Mouse (Mus musculus) monocyte, adult 5-6 weeks (primary cell): ENCODE measurements around the gene U2af2. TPM values are rescaled to one million over a fixed set of nuclear protein-coding genes. Genes with fewer than 3 reads are reported as not detected.
A peak's percentile ranks its signal among the peaks of the same experiment; 100 is the strongest.

ENCODE experiments used
- ATAC-seq: fragments of 153-309, 156-312 bp; replicated peaks from 2 replicates; pipeline ENCODE4 v1.8.0; 2017; ENCODE audit warnings: mild to moderate bottlenecking; ENCODE audit not compliant: low TSS enrichment, insufficient number of reproducible peaks, severe bottlenecking, poor library complexity, low FRiP score
- total RNA-seq: library from RNA; stranded (forward); fragments of 200-1000, 200-491, 200-594 nt; gene quantifications from 3 replicates; pipeline ENCODE4 v1.2.3, GENCODE M21; 2017

Gene U2af2
- total RNA-seq, 1 experiment from 2014 or later, result 151 TPM

DNA sequence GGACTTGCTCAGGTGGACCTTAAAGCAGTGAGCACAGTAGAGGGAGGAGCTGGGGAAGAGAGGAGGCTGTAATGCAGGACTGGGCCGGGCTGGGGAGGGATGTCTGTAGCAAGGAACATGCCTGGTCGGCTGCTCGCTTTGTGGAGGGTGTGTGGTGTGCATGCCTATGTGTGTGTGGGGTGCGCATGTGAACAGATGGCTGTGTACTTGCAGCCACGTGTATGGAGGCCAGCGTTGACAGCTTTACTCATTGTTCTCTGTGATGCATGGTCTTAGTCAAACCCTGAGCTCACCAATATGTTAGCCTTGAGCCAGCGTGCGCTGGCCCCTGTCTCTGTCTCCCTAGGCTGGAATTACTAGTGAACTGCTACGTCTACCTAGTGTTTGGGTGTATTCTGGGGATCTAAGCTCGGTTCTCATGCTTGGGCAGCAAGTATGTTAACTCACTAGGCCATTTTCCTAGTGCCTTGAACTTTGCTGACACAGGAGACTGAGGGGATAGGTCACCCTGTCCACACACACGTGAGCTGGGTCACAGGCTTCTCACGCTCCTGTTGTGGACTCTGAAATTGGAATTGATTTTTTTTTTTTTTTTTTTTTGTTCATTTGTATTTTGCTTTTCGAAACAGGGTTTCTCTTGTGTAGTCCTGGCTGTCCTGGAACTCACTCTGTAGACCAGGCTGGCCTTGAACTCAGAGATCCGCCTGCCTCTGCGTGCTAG, 29.2 kb downstream of the U2af2 start:
- ATAC-seq, result no peak

DNA sequence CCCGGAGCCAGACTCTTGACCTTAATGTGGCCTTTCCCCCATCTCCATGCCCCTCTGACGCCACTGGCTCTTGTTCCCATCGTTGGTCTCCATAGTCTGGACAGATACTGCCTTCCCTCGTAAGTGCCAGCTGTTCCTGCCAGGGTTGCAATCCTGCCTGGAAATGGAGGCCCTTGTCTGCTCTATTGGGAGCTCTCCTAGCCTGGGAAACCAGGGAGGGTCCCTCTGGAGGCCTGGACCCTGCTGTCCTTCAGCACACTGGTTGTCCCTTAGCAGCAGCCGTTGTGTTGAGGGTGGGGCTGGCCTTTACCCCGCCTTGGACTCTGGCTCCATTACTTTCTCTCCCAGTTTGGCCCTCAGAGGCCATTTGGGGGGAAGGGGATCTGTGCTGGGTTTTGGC, 30.4 kb downstream of the U2af2 start:
- ATAC-seq, result no peak

DNA sequence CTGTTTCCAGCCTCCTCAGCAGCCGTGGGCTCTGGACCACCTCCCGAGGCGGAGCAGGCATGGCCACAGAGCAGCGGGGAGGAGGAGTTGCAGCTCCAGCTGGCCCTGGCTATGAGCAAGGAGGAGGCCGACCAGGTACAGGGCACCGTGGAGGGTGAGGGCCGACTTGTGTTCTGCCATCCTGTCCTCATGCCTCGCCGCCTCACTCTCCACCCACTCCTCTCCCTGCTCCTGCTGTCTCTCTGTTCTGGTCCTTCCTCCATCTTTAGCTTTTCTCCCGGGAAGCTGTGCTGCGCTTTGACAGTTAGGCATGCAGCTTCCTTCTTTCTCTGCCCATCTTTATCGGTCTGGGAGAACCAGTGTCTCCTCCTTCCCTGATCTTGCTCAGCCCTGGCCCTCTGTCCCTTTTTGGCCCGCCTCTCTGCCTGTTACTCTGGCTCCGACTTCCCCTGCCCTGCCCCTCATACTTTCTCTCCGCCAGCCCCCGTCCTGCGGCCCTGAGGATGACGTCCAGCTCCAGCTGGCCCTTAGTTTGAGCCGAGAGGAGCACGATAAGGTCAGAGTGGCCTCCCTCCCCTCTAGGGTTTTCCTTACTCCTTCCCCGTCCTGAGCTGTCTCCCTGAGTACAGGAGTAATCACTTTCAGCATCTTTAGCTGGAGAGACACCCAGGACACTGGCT, 31.0 kb downstream of the U2af2 start:
- no peak for ATAC-seq

DNA sequence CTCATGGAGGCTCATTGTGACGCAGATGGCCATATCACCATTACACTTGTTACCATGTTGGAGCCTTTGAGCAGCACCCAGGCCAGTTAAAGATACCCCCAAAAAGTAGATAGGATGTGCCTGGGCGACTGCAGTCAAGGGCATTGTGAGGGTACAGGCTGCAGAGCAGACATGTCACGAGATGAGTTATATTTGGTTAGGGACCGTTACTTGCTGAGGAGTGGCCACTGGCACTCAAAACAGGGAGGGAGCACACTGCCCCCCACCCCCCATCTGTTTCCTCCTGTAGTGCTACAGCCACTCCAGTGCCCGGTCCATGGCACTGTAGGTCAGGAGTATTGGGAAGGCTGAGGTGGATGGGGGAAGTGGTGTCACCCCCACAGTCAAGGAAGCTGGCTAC, 36.8 kb downstream of the U2af2 start:
- no peak for ATAC-seq

DNA sequence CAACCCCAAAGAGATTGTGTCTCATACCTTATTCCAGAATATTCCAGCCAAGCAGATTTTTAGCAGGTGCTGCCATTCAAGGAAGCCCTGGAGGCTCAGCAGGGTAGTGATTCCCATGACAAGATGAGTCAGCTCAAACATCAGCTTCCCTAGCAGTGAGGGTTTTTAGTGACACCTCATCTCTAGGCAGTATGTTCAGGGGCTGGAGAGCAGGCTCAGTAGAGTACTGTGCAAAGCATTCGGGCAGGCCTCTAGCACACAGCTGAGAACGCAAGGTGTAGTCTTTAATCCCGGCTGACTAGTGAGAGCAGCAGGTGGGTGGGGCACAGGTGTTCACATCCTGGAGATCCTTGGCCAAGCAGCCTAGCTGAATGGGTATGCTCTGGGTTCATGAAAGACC, 37.9 kb downstream of the U2af2 start:
- ATAC-seq, result no peak

DNA sequence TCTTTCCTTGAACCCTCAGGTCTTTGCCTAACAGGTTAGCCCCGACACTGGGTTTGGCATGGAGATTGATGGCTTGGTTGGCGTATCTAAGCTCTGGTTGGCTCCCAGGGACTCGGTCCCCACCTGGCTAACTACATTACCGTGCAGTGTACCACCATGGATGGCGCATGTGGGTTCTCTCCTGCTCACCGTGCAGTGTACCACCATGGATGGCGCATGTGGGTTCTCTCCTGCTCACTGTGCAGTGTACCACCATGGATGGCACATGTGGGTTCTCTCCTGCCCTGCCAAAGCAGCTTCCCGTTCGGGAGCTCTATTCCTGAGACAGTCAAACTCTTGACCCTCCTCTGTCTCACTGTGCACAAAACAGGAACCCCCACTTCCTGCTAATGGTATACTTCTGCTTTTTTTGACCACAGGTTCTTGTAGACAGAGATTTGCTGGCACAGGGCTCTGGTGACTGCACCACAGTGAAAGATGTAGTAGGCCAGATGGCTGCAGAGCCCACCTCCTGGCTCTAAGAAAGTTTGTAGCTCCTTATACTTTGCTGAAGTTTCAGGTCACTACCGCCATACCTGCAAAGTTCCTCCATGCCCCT, 39.2 kb downstream of the U2af2 start:
- ATAC-seq, result peak; percentile 90

DNA sequence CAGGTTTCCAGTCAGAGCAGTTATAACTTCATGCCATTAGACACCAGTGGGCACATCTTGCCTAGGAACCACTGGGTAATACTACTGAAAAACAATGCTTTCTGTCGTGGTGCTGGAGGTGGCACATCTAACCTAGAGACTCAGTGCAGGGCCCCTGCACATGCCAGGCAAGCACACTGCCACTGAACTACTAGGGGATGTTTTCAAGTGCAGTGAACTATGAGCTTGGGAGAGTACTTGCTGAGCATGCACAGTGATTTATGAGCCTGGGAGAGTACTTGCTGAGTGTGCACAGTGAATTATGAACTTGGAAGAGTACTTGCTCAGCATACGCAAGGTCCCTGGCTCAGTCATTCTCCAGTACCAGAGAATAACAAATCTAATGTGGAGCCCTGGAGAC, 40.6 kb downstream of the U2af2 start:
- no peak for ATAC-seq

DNA sequence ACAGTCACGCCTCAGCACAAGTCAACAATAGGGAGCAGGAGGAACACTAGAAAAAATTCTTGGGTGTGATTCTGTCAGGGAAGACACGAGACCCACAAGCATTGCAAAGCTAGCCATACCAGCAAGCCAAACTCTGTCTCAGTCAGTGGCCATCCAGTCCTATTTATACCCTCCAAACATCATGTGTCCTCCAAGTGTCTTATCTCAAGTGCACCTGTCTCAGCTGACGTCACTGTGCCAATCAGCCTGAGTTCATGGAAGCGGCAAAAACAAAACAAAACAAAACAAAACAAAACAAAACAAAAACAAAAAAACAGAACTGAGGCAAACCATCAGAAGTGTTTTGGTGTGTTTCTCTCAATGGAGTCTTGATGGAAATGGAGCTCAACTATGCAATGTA, 46.3 kb downstream of the U2af2 start:
- ATAC-seq, result no peak

DNA sequence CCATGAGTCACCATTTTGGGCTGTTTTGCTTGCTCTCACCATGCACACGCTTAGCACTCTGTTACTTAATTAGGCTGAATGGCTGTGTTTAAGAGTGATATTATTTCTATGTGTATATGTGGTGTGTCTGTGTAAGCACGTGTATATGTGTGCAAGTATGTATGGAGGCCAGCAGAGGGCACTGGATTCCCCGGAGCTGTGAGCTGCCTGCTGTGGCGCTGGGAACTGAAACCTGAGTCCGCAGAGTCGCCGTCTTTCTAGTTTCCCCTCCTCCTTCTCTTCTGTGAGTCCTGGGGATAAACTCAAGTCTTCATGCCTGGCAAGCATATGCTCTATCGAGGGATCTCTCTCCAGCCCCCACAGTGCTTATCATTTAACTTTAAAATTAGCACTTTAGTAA, 47.4 kb downstream of the U2af2 start:
- ATAC-seq, result no peak

DNA sequence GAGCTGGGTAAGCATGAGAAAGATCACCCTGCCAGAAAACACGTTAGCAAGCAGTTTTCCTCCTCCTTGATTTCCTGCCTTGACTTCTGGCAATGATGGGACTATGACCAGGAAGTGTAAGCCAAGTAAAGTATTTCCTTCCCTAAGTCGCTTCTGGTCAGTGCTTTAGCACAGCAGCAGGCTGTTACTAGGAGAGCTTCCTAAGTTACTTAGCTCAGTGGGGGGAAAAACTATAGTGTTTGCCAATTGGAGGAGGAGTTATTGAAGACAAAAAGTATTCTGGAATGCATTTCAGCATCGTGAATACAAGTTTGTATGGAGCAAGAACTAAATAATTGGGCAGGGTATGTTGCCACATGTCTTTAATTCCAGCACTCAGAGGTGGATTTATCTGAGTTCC, 50.8 kb downstream of the U2af2 start:
- ATAC-seq, result no peak

DNA sequence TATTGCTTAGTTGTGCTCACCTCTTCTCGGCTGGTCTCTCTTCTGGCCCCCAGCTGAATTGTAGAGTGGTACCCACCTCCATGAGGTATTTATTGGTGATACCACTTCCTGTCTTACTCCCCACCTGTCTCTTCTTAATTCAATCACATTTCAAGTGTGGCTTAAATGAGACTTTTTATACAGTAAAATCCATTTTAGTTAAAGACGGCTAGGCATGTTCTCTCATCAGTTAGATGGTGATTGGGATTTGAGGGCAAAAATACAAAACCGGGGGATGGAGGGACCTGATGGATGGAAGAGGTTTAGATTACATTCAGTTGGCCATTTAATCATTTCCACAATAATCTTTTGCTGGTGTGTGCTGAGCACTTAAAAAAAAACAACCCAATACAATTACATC, 54.9 kb downstream of the U2af2 start, which contains the start of gene Rfpl4:
Gene Rfpl4, minus strand, starts transcription at position 101 of the 400 bp plus-strand sequence.
- no peak for ATAC-seq

DNA sequence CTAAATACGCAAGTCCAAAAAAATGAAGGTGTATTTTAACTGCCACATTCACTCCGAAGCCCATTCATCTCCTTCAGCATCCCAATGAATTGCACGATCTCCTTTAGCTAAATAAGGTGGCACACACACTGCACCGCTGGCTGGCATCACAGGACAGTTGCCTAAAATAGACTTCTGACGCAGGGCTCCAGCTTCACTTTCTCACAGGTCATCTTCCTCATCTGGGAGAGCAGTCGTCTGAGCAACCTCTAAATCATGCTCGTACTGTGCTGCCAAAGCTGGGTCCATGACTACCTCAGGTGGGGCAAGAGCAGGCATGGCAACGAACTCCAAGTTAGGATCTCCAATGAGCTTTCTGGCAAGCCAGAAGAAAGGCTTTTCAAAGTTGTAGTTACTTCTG, 63.1 kb downstream of the U2af2 start:
- 0 out of 2 replicates have a peak, but pooled peaks have one; percentile 35 for ATAC-seq

DNA sequence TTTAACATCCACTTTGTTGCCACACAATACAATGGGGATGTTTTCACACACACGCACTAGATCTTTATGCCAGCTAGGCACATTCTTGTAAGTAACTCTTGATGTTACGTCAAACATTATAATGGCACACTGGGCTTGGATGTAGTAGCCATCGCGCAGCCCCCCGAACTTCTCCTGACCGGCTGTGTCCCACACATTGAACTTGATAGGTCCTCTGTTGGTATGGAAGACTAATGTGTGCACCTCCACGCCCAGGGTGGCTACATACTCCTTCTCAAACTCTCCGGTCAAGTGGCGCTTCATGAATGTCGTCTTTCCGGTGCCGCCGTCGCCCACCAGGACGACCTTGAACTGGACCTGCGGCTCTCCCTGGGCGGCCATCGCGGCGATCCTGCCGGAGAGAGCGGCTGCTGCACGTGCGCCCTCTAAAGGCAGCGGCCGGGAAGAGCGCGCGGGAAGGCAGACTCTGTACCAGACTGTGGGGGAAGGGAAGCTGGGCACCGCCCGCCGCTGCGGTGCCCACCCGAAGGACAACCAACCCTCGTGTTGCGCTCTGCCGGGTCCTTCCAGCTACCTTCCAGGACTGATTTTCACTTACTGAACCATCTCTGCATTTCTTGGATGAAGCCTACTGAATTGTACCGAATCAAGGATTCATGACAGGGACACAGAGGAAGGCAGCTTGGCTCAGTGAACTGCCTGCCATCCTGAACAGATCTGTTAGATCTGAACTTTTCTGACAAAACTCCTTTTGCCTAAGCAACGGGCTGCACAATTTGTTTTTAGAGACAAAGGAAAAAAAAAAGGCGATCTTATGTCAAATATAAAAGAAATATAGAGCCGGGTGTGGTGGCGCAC, 63.8 kb downstream of the U2af2 start, which contains the start of gene Rasl2-9:
Gene Rasl2-9, minus strand, starts transcription at position 402 of the 858 bp plus-strand sequence.
- ATAC-seq, result peak; percentile 94

Other genes starting within 250 kb of the U2af2 start
- 96.9 to 129 TPM (median 127 TPM) in 3 replicates for gene Ube2s, start 249.6 kb upstream of the U2af2 start, total RNA-seq
- 0.11 TPM in 1 of 3 replicates, not detected in the others for gene Shisa7, start 217.4 kb upstream of the U2af2 start, total RNA-seq
- 7.1 to 45.7 TPM (median 35.7 TPM) in 3 replicates for gene Isoc2b, start 191.9 kb upstream of the U2af2 start, total RNA-seq
- 4.5 to 8.4 TPM (median 7.9 TPM) in 3 replicates for gene Isoc2a, start 185.0 kb upstream of the U2af2 start, total RNA-seq
- not detected in 3 replicates for gene Gm36210, start 155.6 kb upstream of the U2af2 start, total RNA-seq
- gene Zfp628, start 146.9 kb upstream of the U2af2 start, total RNA-seq, result 2.6 to 6.0 TPM (median 5.9 TPM) in 3 replicates
- 0.49 TPM in 1 of 3 replicates, not detected in the others for gene Nat14, start 140.1 kb upstream of the U2af2 start, total RNA-seq
- not detected in 3 replicates for gene Ssc5d, start 136.4 kb upstream of the U2af2 start, total RNA-seq
- gene Sbk2, start 97.7 kb upstream of the U2af2 start, total RNA-seq, result not detected in 3 replicates
- gene Sbk3, start 91.0 kb upstream of the U2af2 start, total RNA-seq, result not detected in 3 replicates
- gene Zfp579, start 66.0 kb upstream of the U2af2 start, total RNA-seq, result 1.2 to 2.5 TPM (median 1.3 TPM) in 3 replicates
- gene Zfp524, start 47.7 kb upstream of the U2af2 start, total RNA-seq, result 4.4 to 12.1 TPM (median 5.1 TPM) in 3 replicates
- gene Fiz1, start 47.4 kb upstream of the U2af2 start, total RNA-seq, result 12.5 to 26.2 TPM (median 14.6 TPM) in 3 replicates
- gene Gm44973, start 46.6 kb upstream of the U2af2 start, total RNA-seq, result not detected in 3 replicates
- 20.1 to 30.4 TPM (median 22.9 TPM) in 3 replicates for gene Zfp865, start 41.8 kb upstream of the U2af2 start, total RNA-seq
- gene Ccdc106, start 41.6 kb upstream of the U2af2 start, total RNA-seq, result not detected in 3 replicates
- 1.4 to 1.5 TPM in 2 of 3 replicates, not detected in the other for gene 4632433K11Rik, start 28.0 kb upstream of the U2af2 start, total RNA-seq
- 3.0 to 3.8 TPM (median 3.1 TPM) in 3 replicates for gene Zfp784, start 23.7 kb upstream of the U2af2 start, total RNA-seq
- gene Zfp580, start 10.6 kb upstream of the U2af2 start, total RNA-seq, result not detected in 3 replicates
- gene Epn1, start 18.1 kb downstream of the U2af2 start, total RNA-seq, result 65.8 to 88.9 TPM (median 80.5 TPM) in 3 replicates
- not detected in 3 replicates for gene Rfpl4, start 54.8 kb downstream of the U2af2 start, total RNA-seq
- gene Rasl2-9, start 63.8 kb downstream of the U2af2 start, total RNA-seq, result 0.53 to 2.8 TPM in 2 of 3 replicates, not detected in the other
- not detected in 3 replicates for gene Vmn1r55, start 87.5 kb downstream of the U2af2 start, total RNA-seq
- gene Vmn1r56, start 134.6 kb downstream of the U2af2 start, total RNA-seq, result not detected in 3 replicates
- gene Vmn1r57, start 156.3 kb downstream of the U2af2 start, total RNA-seq, result not detected in 3 replicates